Mouse (Mus musculus): ENCODE results near the gene Ube2o. TPM values are rescaled to one million over a fixed set of nuclear protein-coding genes. Genes with fewer than 3 reads are reported as not detected.

The Ube2o gene
- polyA plus RNA-seq, 1 experiment from 2014 or later: 22.4 TPM

- no peak overlapping the region for H3K27ac ChIP-seq (replicated peaks)
- ATAC-seq (replicated peaks): no peak
- no peaks in the 10 kb centered on the region for H3K9me3 ChIP-seq
- no peak overlapping the region for H3K9ac ChIP-seq (replicated peaks)
- H3K36me3 ChIP-seq: no peaks in the 10 kb centered on the region
- 3% methylated on average over 48 of the region's 48 CpGs for WGBS
- peaks cover 39% of the 10 kb centered on the region for H3K4me1 ChIP-seq
- peaks cover 53% of the 10 kb centered on the region for H3K27me3 ChIP-seq
- peak overlapping the region; percentile 45 for H3K4me3 ChIP-seq
- H3K4me2 ChIP-seq (replicated peaks): peak overlapping the region; percentile 89
These were observed 49.7 kb downstream of the Ube2o start for GRCm38 (mm10) chr11:116531371-116532191.

GRCm38 (mm10) chr11:116530187-116531147 lies 50.8 kb downstream of the Ube2o start, which contains the start of gene Sphk1:
TSS of gene Sphk1 (plus strand) at chr11:116530925.
- WGBS: 16% methylated on average over 11 of the region's 11 CpGs
- Histone ChIP-seq H3K4me3 (peak within 1 kb of the TSS; percentile 45), H3K9ac (replicated peaks) (no peak within 1 kb of the TSS), H3K4me2 (replicated peaks) (peak within 1 kb of the TSS; percentile 89), H3K27ac (replicated peaks) (no peak within 1 kb of the TSS), H3K9me3 (no peaks in the 10 kb centered on the region), H3K27me3 (peaks cover 53% of the 10 kb centered on the region), H3K36me3 (no peaks in the 10 kb centered on the region), H3K4me1 (peaks cover 39% of the 10 kb centered on the region)
- no peak for ATAC-seq (replicated peaks)

GRCm38 (mm10) chr11:116528636-116529320 lies 52.5 kb downstream of the Ube2o start:
- H3K9ac ChIP-seq (replicated peaks): no peak overlapping the region
- H3K4me1 ChIP-seq: peaks cover 38% of the 10 kb centered on the region
- H3K36me3 ChIP-seq: no peaks in the 10 kb centered on the region
- no peaks in the 10 kb centered on the region for H3K9me3 ChIP-seq
- WGBS: 65% methylated on average over 8 of the region's 8 CpGs
- no peak overlapping the region for H3K4me2 ChIP-seq (replicated peaks)
- H3K4me3 ChIP-seq: no peak overlapping the region
- peaks cover 39% of the 10 kb centered on the region for H3K27me3 ChIP-seq
- ATAC-seq (replicated peaks): no peak
- no peak overlapping the region for H3K27ac ChIP-seq (replicated peaks)

GRCm38 (mm10) chr11:116523699-116524189 lies 57.5 kb downstream of the Ube2o start:
- WGBS: 36% methylated on average over 5 of the region's 5 CpGs
- peaks cover 12% of the 10 kb centered on the region for H3K4me1 ChIP-seq
- no peaks in the 10 kb centered on the region for H3K27me3 ChIP-seq
- no peak overlapping the region for H3K9ac ChIP-seq (replicated peaks)
- no peak for ATAC-seq (replicated peaks)
- H3K9me3 ChIP-seq: no peaks in the 10 kb centered on the region
- H3K4me2 ChIP-seq (replicated peaks): no peak overlapping the region
- H3K36me3 ChIP-seq: no peaks in the 10 kb centered on the region
- peak overlapping the region; percentile 1 for H3K27ac ChIP-seq (replicated peaks)
- no peak overlapping the region for H3K4me3 ChIP-seq

GRCm38 (mm10) chr11:116522886-116523698 lies 58.2 kb downstream of the Ube2o start:
- Histone ChIP-seq H3K4me1 (peaks cover 12% of the 10 kb centered on the region), H3K4me2 (replicated peaks) (no peak overlapping the region), H3K9ac (replicated peaks) (no peak overlapping the region), H3K27ac (replicated peaks) (peak overlapping the region; percentile 1), H3K9me3 (no peaks in the 10 kb centered on the region), H3K36me3 (no peaks in the 10 kb centered on the region), H3K27me3 (no peaks in the 10 kb centered on the region), H3K4me3 (no peak overlapping the region)
- ATAC-seq (replicated peaks): no peak
- WGBS: 61% methylated on average over 16 of the region's 16 CpGs

- WGBS: 86% methylated on average over 3 of the region's 3 CpGs
- Histone ChIP-seq H3K4me2 (replicated peaks) (no peak overlapping the region), H3K27ac (replicated peaks) (no peak overlapping the region), H3K9me3 (no peaks in the 10 kb centered on the region), H3K4me3 (no peak overlapping the region), H3K36me3 (no peaks in the 10 kb centered on the region), H3K27me3 (no peaks in the 10 kb centered on the region), H3K4me1 (peaks cover 12% of the 10 kb centered on the region), H3K9ac (replicated peaks) (no peak overlapping the region)
- ATAC-seq (replicated peaks): no peak
These were observed 59.2 kb downstream of the Ube2o start for GRCm38 (mm10) chr11:116522046-116522445.

GRCm38 (mm10) chr11:116521143-116521542 lies 60.1 kb downstream of the Ube2o start:
- H3K36me3 ChIP-seq: no peaks in the 10 kb centered on the region
- no peaks in the 10 kb centered on the region for H3K9me3 ChIP-seq
- H3K4me2 ChIP-seq (replicated peaks): no peak overlapping the region
- H3K27ac ChIP-seq (replicated peaks): no peak overlapping the region
- ATAC-seq (replicated peaks): no peak
- no peaks in the 10 kb centered on the region for H3K27me3 ChIP-seq
- WGBS: 59% methylated on average over 3 of the region's 3 CpGs
- H3K4me3 ChIP-seq: no peak overlapping the region
- H3K9ac ChIP-seq (replicated peaks): no peak overlapping the region
- peaks cover 12% of the 10 kb centered on the region for H3K4me1 ChIP-seq

GRCm38 (mm10) chr11:116518482-116518881 lies 62.8 kb downstream of the Ube2o start:
- H3K27me3 ChIP-seq: 0 out of 2 replicates have a peak, but pooled peaks cover 2% of the 10 kb centered on the region
- ATAC-seq (replicated peaks): no peak
- no peaks in the 10 kb centered on the region for H3K9me3 ChIP-seq
- H3K9ac ChIP-seq (replicated peaks): no peak overlapping the region
- H3K4me2 ChIP-seq (replicated peaks): no peak overlapping the region
- H3K4me1 ChIP-seq: peaks cover 9% of the 10 kb centered on the region
- no peaks in the 10 kb centered on the region for H3K36me3 ChIP-seq
- 77% methylated on average over 8 of the region's 8 CpGs for WGBS
- H3K4me3 ChIP-seq: no peak overlapping the region
- no peak overlapping the region for H3K27ac ChIP-seq (replicated peaks)

GRCm38 (mm10) chr11:116515330-116516020 lies 65.8 kb downstream of the Ube2o start:
- ATAC-seq (replicated peaks): no peak
- no peak overlapping the region for H3K9ac ChIP-seq (replicated peaks)

GRCm38 (mm10) chr11:116513531-116514038 lies 67.7 kb downstream of the Ube2o start:
- no peak overlapping the region for H3K4me2 ChIP-seq (replicated peaks)
- no peak overlapping the region for H3K9ac ChIP-seq (replicated peaks)
- 81% methylated on average over 4 of the region's 4 CpGs for WGBS
- no peaks in the 10 kb centered on the region for H3K36me3 ChIP-seq
- no peak for ATAC-seq (replicated peaks)
- H3K4me1 ChIP-seq: 0 out of 2 replicates have a peak, but pooled peaks cover 3% of the 10 kb centered on the region
- no peaks in the 10 kb centered on the region for H3K9me3 ChIP-seq
- no peak overlapping the region for H3K4me3 ChIP-seq
- H3K27ac ChIP-seq (replicated peaks): no peak overlapping the region
- H3K27me3 ChIP-seq: 0 out of 2 replicates have a peak, but pooled peaks cover 2% of the 10 kb centered on the region

More at GRCm38 (mm10) chr11:116515330-116516020, 65.8 kb downstream of the Ube2o start:
- Histone ChIP-seq H3K4me3 (no peak overlapping the region), H3K36me3 (no peaks in the 10 kb centered on the region), H3K27ac (replicated peaks) (no peak overlapping the region), H3K4me1 (0 out of 2 replicates have a peak, but pooled peaks cover 3% of the 10 kb centered on the region), H3K9me3 (no peaks in the 10 kb centered on the region), H3K27me3 (0 out of 2 replicates have a peak, but pooled peaks cover 2% of the 10 kb centered on the region), H3K4me2 (replicated peaks) (peak overlapping the region; percentile 4; the same call in 1 of the 2 replicates)
- WGBS: 14% methylated on average over 24 of the region's 24 CpGs

Data from forebrain, embryonic 15.5 days (tissue).